In the genomic region with DNA sequence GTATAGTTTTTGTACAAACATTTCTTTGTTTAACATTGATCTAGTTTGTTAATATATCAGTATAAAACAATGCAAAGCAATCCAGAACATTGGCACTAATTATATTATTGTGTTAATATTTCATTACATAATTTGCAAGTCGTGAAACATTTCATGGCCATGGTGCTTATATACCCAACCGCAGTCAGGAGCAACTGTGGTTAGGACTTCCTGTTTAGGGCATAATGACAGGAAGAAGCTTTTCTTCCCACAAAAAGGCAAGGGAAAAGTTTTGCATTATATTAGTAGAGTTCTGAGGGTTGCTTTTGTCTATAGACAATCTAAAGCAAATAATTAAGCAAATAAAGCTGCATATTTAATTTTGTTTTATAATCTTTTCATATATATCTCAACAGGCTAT, we compare ENCODE assay signal across 19 mouse cellular contexts.
"Had no signal": no experiment of that assay in that cellular context is flagged by ENCODE, and none has a peak within 500 bp of the region (broad histone marks: within the 10 kb centered on the region; RNA-seq: fewer than 3 reads in every experiment).

No protein-coding gene starts in this region.

- DNase-seq: gastrocnemius, adult 2 months; gastrocnemius, postnatal 10 days; gastrocnemius, postnatal 25 days; heart, adult 11 months; heart, adult 2 months; heart, postnatal 14 days; heart, postnatal 36 days; kidney, adult 18-20 months; kidney, adult 8-10 months; kidney, postnatal 14 days; kidney, postnatal 36 days; layer of hippocampus, adult 9-11 months; layer of hippocampus, postnatal 36 days; left cerebral cortex, postnatal 4 days had no signal

- ATAC-seq: hindbrain, embryonic 16.5 days; inflammation-experienced regulatory T-cells, adult 6 months; intestine, embryonic 15.5 days; intestine, postnatal 0 days; liver, embryonic 12.5 days had no signal
